Mouse (Mus musculus) CH12.LX (cell line): ENCODE measurements around the gene Samd14. TPM values are rescaled to one million over a fixed set of nuclear protein-coding genes. Genes with fewer than 3 reads are reported as not detected.

Source experiments
- DNase-seq: peaks from one replicate; pipeline ENCODE4 v3.0.0-alpha.2; 2013; ENCODE audit errors: extremely low read depth
- H3K27ac ChIP-seq: 2 replicates; pipeline ENCODE4 v1.5.1; 2012; ENCODE audit warnings: low read depth, mild to moderate bottlenecking, control low read depth, moderate library complexity; ENCODE audit not compliant: insufficient read depth
- H3K27me3 ChIP-seq: replicated peaks from 2 replicates; pipeline ENCODE3; 2012; ENCODE audit warnings: inconsistent platforms
- H3K36me3 ChIP-seq, 2 experiments: replicated peaks in 1 of 2; 2 replicates each; pipeline versions ENCODE3 to v1.6.1; 2012; ENCODE audit warnings: inconsistent platforms in 1 of 2, low read length in 1 of 2, mild to moderate bottlenecking in 1 of 2, mixed read lengths in 1 of 2, moderate library complexity in 1 of 2; ENCODE audit not compliant: control insufficient read depth in 1 of 2, insufficient read depth in 1 of 2
- H3K4me1 ChIP-seq, 2 experiments: 2 replicates each; pipeline ENCODE4 v1.6.1; 2012; ENCODE audit warnings: inconsistent platforms in 1 of 2, moderate library complexity in 1 of 2; ENCODE audit not compliant: insufficient read depth in 2 of 2, control insufficient read depth in 1 of 2
- H3K4me2 ChIP-seq: 2 replicates; pipeline ENCODE4 v1.6.1; 2012; ENCODE audit warnings: low read depth, mild to moderate bottlenecking, control low read depth; ENCODE audit not compliant: poor library complexity, insufficient read depth, severe bottlenecking
- H3K4me3 ChIP-seq, 3 experiments: fragments of 150-350 bp in 1 of 3; sonication (generic) in 1 of 3; replicated peaks in 1 of 3; 2 replicates each; pipeline versions ENCODE3 to v1.5.1; 2011 to 2012; ENCODE audit warnings: low read depth in 2 of 3, low read length in 2 of 3, mild to moderate bottlenecking in 2 of 3, moderate library complexity in 2 of 3, control low read depth in 1 of 3, improper control_type of control experiment in 1 of 3, inconsistent platforms in 1 of 3, mixed read lengths in 1 of 3; ENCODE audit not compliant: poor library complexity in 1 of 3
- H3K79me2 ChIP-seq: replicated peaks from 2 replicates; pipeline ENCODE4 v1.6.1; 2012; ENCODE audit warnings: mild to moderate bottlenecking, moderate library complexity; ENCODE audit not compliant: control insufficient read depth, poor library complexity, insufficient read depth, severe bottlenecking; ENCODE audit errors: extremely low read depth
- H3K9ac ChIP-seq: 2 replicates; pipeline ENCODE4 v1.6.1; 2012; ENCODE audit warnings: low read depth, mild to moderate bottlenecking, control low read depth, moderate library complexity; ENCODE audit not compliant: insufficient read depth
- H3K9me3 ChIP-seq: replicated peaks from 2 replicates; pipeline ENCODE3; 2012; ENCODE audit warnings: low read length, inconsistent platforms, mixed read lengths
- BHLHE40 ChIP-seq: IDR thresholded peaks from 2 replicates; pipeline ENCODE4 v1.6.1; 2011; ENCODE audit warnings: mild to moderate bottlenecking, low read depth, low read length, improper control_type of control experiment
- CTCF ChIP-seq, 2 experiments: IDR thresholded peaks in 1 of 2; conservative IDR thresholded peaks in 1 of 2; 2 replicates each; pipeline ENCODE4 v1.5.1; 2011 to 2012; ENCODE audit warnings: low read depth in 2 of 2, low read length in 2 of 2, improper control_type of control experiment in 1 of 2, inconsistent platforms in 1 of 2, mild to moderate bottlenecking in 1 of 2, moderate library complexity in 1 of 2
- ELF1 ChIP-seq: IDR thresholded peaks from 2 replicates; pipeline ENCODE4 v1.6.1; 2014; ENCODE audit warnings: low read depth, mild to moderate bottlenecking, inconsistent platforms, low read length, improper control_type of control experiment
- GABPA ChIP-seq: IDR thresholded peaks from 2 replicates; pipeline ENCODE4 v1.6.1; 2012; ENCODE audit warnings: low read depth, low read length, improper control_type of control experiment, inconsistent platforms; ENCODE audit not compliant: insufficient replicate concordance
- IRF4 ChIP-seq: IDR thresholded peaks from 2 replicates; pipeline ENCODE4 v1.6.1; 2014; ENCODE audit warnings: low read depth, mild to moderate bottlenecking, inconsistent platforms, low read length, improper control_type of control experiment
- JUN ChIP-seq: IDR thresholded peaks from 2 replicates; pipeline ENCODE4 v1.6.1; 2011; ENCODE audit warnings: low read depth, mild to moderate bottlenecking, low read length, improper control_type of control experiment, moderate library complexity; ENCODE audit not compliant: insufficient read depth
- MAX ChIP-seq: IDR thresholded peaks from 2 replicates; pipeline ENCODE4 v1.6.1; 2011; ENCODE audit warnings: low read length, improper control_type of control experiment
- MAZ ChIP-seq: IDR thresholded peaks from 2 replicates; pipeline ENCODE4 v1.6.1; 2012; ENCODE audit warnings: low read depth, mild to moderate bottlenecking, inconsistent platforms, low read length, improper control_type of control experiment, moderate library complexity
- NELFE ChIP-seq: IDR thresholded peaks from 2 replicates; pipeline ENCODE4 v1.6.1; 2011; ENCODE audit warnings: low read depth, low read length, improper control_type of control experiment
- PAX5 ChIP-seq: IDR thresholded peaks from 2 replicates; pipeline ENCODE4 v1.6.1; 2012; ENCODE audit warnings: low read length, inconsistent platforms, mixed read lengths
- POLR2A ChIP-seq: IDR thresholded peaks from 2 replicates; pipeline ENCODE4 v1.6.1; 2011; ENCODE audit warnings: low read depth, mild to moderate bottlenecking, improper control_type of control experiment, low read length
- POLR2AphosphoS2 ChIP-seq: IDR thresholded peaks from 2 replicates; pipeline ENCODE4 v1.6.1; 2011; ENCODE audit warnings: low read depth, low read length, improper control_type of control experiment
- RAD21 ChIP-seq: IDR thresholded peaks from 2 replicates; pipeline ENCODE4 v1.6.1; 2011; ENCODE audit warnings: low read depth, mild to moderate bottlenecking, low read length, improper control_type of control experiment, moderate library complexity
- USF2 ChIP-seq: conservative IDR thresholded peaks from 2 replicates; pipeline ENCODE4 v1.6.1; 2011; ENCODE audit warnings: low read depth, low read length, improper control_type of control experiment
- ZNF384 ChIP-seq: IDR thresholded peaks from 2 replicates; pipeline ENCODE4 v1.6.1; 2012; ENCODE audit warnings: low read depth, low read length, improper control_type of control experiment, inconsistent platforms
- dilution Hi-C: fragments of 300-500 bp; cut with MboI; formaldehyde crosslinking; loops from 2 replicates; pipeline ENCODE4 v1.14.3; 2020; ENCODE audit warnings: low sequenced_read_pairs; ENCODE audit not compliant: extremely low pct_unique_long_range_greater_than_20kb, extremely low pct_ligation_motif_present
- in situ Hi-C: fragments of 300-500 bp; cut with MboI; formaldehyde crosslinking; loops from 3 replicates; pipeline ENCODE4 v1.14.3; 2019; ENCODE audit warnings: low sequenced_read_pairs, low pct_ligation_motif_present, low pct_unique_long_range_greater_than_20kb, mixed read lengths
- polyA plus RNA-seq: library from polyadenylated mRNA; unstranded; fragments of >175 nt; gene quantifications from 2 replicates; pipeline ENCODE4 v1.2.1, GENCODE M21; 2012; ENCODE audit warnings: low read depth; ENCODE audit not compliant: insufficient read length
- total RNA-seq, 2 experiments: library from RNA; depleted of rRNA; stranded (reverse); fragments of 300-350 nt in 1 of 2; fragments of >200 nt in 1 of 2; gene quantifications; 2 replicates each; pipeline ENCODE4 v1.2.3; 2012 to 2014

The Samd14 gene
- total and polyA plus RNA-seq, 3 experiments: 0.17 TPM; not detected in 2

GRCm38 (mm10) chr11:94979462-94980179 lies 30.1 kb upstream of the Samd14 start:
- peak overlapping the region; percentile 95 for H3K4me2 ChIP-seq
- H3K79me2 ChIP-seq: no peaks in the 10 kb centered on the region
- DNase-seq: no peak
- in situ Hi-C loops (no loop called here), dilution Hi-C loops (no loop called here)
- H3K27me3 ChIP-seq: peaks cover 70% of the 10 kb centered on the region
- H3K4me1 ChIP-seq: peaks cover 0 to 13% of the 10 kb centered on the region in 2 experiments; a peak in 3 of 4 replicates
- H3K9me3 ChIP-seq: no peaks in the 10 kb centered on the region
- H3K9ac ChIP-seq: peak overlapping the region; percentile 58
- H3K27ac ChIP-seq: no peak overlapping the region
- TF ChIP-seq JUN (no peak), ELF1 (no peak), ZNF384 (no peak), CTCF (conservative IDR thresholded peaks at IDR 0.05 in 1 of 2, IDR thresholded peaks at IDR 0.05 in 1 of 2; ENCODE audit: low read depth in 2 of 2, low read length in 2 of 2) (no peak), BHLHE40 (no peak), PAX5 (no peak)
- TF ChIP-seq, all 38 proteins: peak for 0
- H3K36me3 ChIP-seq: no peaks in the 10 kb centered on the region
- H3K4me3 ChIP-seq: peak overlapping the region in 2 of 3 experiments; percentile 8 to 33

GRCm38 (mm10) chr11:94985140-94985539 lies 24.5 kb upstream of the Samd14 start:
- no peak for DNase-seq
- H3K4me1 ChIP-seq: peaks cover 0 to 18% of the 10 kb centered on the region in 2 experiments; a peak in 2 of 4 replicates
- H3K27ac ChIP-seq: no peak overlapping the region
- no peaks in the 10 kb centered on the region for H3K36me3 ChIP-seq
- H3K9ac ChIP-seq: no peak overlapping the region
- H3K4me2 ChIP-seq: no peak overlapping the region
- H3K4me3 ChIP-seq: no peak overlapping the region
- in situ Hi-C loops (no loop called here), dilution Hi-C loops (no loop called here)
- H3K27me3 ChIP-seq: peaks cover 38% of the 10 kb centered on the region
- H3K9me3 ChIP-seq: no peaks in the 10 kb centered on the region
- H3K79me2 ChIP-seq: no peaks in the 10 kb centered on the region
- TF ChIP-seq MAZ: no peak
- TF ChIP-seq USF2: no peak
- TF ChIP-seq GABPA: no peak
- no peak for TF ChIP-seq BHLHE40
- TF ChIP-seq POLR2A: no peak
- no peak for TF ChIP-seq NELFE
- TF ChIP-seq RAD21: no peak
- no peak for TF ChIP-seq MAX
- no peak for TF ChIP-seq POLR2AphosphoS2
- no peak for TF ChIP-seq JUN
- TF ChIP-seq IRF4: no peak
